Mouse (Mus musculus): ENCODE results near the gene 0610010K14Rik. TPM values are rescaled to one million over a fixed set of nuclear protein-coding genes. Genes with fewer than 3 reads are reported as not detected.

The 0610010K14Rik gene
- total and polyA plus RNA-seq, 2 experiments from 2014 or later = 47.7 to 102 TPM

DNA sequence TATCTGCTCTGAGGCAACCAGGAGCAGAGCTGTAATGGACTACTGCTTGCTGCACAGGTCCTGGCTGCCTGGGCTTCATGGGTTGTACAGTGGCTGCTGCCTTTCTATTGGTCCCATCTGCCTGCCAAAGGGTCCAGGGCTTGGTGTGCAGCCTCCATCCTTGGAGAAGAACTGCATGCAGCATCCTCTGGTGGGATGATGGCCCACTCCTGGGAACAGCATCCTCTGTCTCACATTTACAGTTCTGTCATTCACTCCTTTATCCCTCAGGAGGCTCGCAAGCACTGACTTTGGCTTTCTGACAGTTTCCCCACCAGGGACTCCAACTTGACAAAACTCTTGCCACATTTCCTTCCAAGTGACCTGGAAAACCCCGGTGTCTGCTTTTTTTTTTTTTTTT lies 30.9 kb downstream of the 0610010K14Rik start:
- Histone ChIP-seq H3K4me2 (ENCODE audit: low read depth, low read length) (no peak overlapping the region), H3K9me3 (replicated peaks; ENCODE audit: control insufficient read depth, low read length) (no peaks in the 10 kb centered on the region), H3K9ac (replicated peaks; ENCODE audit: low read depth, low read length) (no peak overlapping the region), H3K4me3 (ENCODE audit: low read depth, low read length) (no peak overlapping the region), H3K27me3 (ENCODE audit: control insufficient read depth, insufficient read depth, low read length) (peaks cover 5% of the 10 kb centered on the region; the same call in 1 of the 2 replicates), H3K4me1 (ENCODE audit: control insufficient read depth, insufficient read depth) (no peaks in the 10 kb centered on the region), H3K27ac (ENCODE audit: low read depth) (no peak overlapping the region), H3K36me3 (replicated peaks; ENCODE audit: control insufficient read depth, insufficient read depth, low read length) (no peaks in the 10 kb centered on the region)
- 60% methylated on average over 2 of the region's 2 CpGs for WGBS
- no peak for DNase-seq (ENCODE audit: low spot score)
- TF ChIP-seq CTCF (IDR thresholded peaks at IDR 0.05; ENCODE audit: low read depth) = no peak
- no peak for TF ChIP-seq EP300 (IDR thresholded peaks at IDR 0.05; ENCODE audit: low read depth)
- ATAC-seq (ENCODE audit: insufficient read depth, low read depth) = no peak

GRCm38 (mm10) chr11:70201691-70202090 lies 36.0 kb downstream of the 0610010K14Rik start:
- no peak overlapping the region for H3K9ac ChIP-seq (replicated peaks; ENCODE audit: low read depth, low read length)
- H3K9me3 ChIP-seq (replicated peaks; ENCODE audit: control insufficient read depth, low read length) = no peaks in the 10 kb centered on the region
- no peak overlapping the region for H3K27ac ChIP-seq (ENCODE audit: low read depth)
- TF ChIP-seq EP300 (IDR thresholded peaks at IDR 0.05; ENCODE audit: low read depth) (no peak), CTCF (IDR thresholded peaks at IDR 0.05; ENCODE audit: low read depth) (peak; percentile 82)
- no peak overlapping the region for H3K4me3 ChIP-seq (ENCODE audit: low read depth, low read length)
- H3K36me3 ChIP-seq (replicated peaks; ENCODE audit: control insufficient read depth, insufficient read depth, low read length) = no peaks in the 10 kb centered on the region
- ATAC-seq (ENCODE audit: insufficient read depth, low read depth) = peak; percentile 49; the same call in 1 of the 2 replicates
- DNase-seq (ENCODE audit: low spot score) = peak; percentile 75
- H3K4me2 ChIP-seq (ENCODE audit: low read depth, low read length) = no peak overlapping the region
- 34% methylated on average over 5 of the region's 5 CpGs for WGBS
- H3K4me1 ChIP-seq (ENCODE audit: control insufficient read depth, insufficient read depth) = no peaks in the 10 kb centered on the region
- H3K27me3 ChIP-seq (ENCODE audit: control insufficient read depth, insufficient read depth, low read length) = peaks cover 8% of the 10 kb centered on the region; the same call in 1 of the 2 replicates

DNA sequence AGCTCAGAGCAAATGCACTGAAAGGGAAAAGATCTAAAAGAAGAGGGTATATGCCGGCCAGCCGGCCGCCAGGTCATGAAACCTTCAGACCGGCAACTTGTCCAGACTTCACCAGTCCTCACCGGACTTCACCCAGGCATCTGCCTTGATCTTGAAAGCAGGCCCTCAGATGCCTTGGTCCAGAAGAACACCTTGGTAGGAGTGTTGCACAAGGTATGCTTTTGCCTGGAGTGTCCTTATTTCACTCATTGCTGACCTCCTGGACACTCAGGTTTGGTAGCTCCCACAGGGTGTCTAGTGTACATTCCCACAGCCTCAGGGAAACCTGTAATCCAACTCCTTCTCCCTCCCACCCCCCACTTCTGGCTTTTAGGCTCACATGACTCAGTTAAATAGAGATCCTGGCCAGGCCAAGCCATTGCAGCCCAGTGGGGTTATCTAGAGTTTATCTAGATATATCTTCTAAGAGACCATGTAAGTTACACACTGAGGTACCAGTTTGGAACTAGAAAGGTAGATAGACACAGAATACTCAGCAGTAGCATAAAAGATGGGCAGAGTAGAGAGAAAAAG lies 37.6 kb downstream of the 0610010K14Rik start:
- Histone ChIP-seq H3K4me1 (ENCODE audit: control insufficient read depth, insufficient read depth) (no peaks in the 10 kb centered on the region), H3K9ac (replicated peaks; ENCODE audit: low read depth, low read length) (no peak overlapping the region), H3K27me3 (ENCODE audit: control insufficient read depth, insufficient read depth, low read length) (peaks cover 5% of the 10 kb centered on the region; the same call in 1 of the 2 replicates), H3K36me3 (replicated peaks; ENCODE audit: control insufficient read depth, insufficient read depth, low read length) (no peaks in the 10 kb centered on the region), H3K4me3 (ENCODE audit: low read depth, low read length) (no peak overlapping the region), H3K4me2 (ENCODE audit: low read depth, low read length) (no peak overlapping the region), H3K9me3 (replicated peaks; ENCODE audit: control insufficient read depth, low read length) (no peaks in the 10 kb centered on the region), H3K27ac (ENCODE audit: low read depth) (no peak overlapping the region)
- 85% methylated on average over 5 of the region's 5 CpGs for WGBS
- DNase-seq (ENCODE audit: low spot score) (no peak), ATAC-seq (ENCODE audit: insufficient read depth, low read depth) (no peak)
- TF ChIP-seq CTCF (IDR thresholded peaks at IDR 0.05; ENCODE audit: low read depth) (no peak), EP300 (IDR thresholded peaks at IDR 0.05; ENCODE audit: low read depth) (no peak)

GRCm38 (mm10) chr11:70199107-70199506 lies 38.6 kb downstream of the 0610010K14Rik start:
- no peak overlapping the region for H3K27ac ChIP-seq (ENCODE audit: low read depth)
- no peak overlapping the region for H3K9ac ChIP-seq (replicated peaks; ENCODE audit: low read depth, low read length)
- ATAC-seq (ENCODE audit: insufficient read depth, low read depth) (no peak), DNase-seq (ENCODE audit: low spot score) (no peak)
- H3K4me2 ChIP-seq (ENCODE audit: low read depth, low read length) = no peak overlapping the region
- H3K4me1 ChIP-seq (ENCODE audit: control insufficient read depth, insufficient read depth) = no peaks in the 10 kb centered on the region
- 76% methylated on average over 8 of the region's 8 CpGs for WGBS
- H3K36me3 ChIP-seq (replicated peaks; ENCODE audit: control insufficient read depth, insufficient read depth, low read length) = no peaks in the 10 kb centered on the region
- H3K27me3 ChIP-seq (ENCODE audit: control insufficient read depth, insufficient read depth, low read length) = peaks cover 5% of the 10 kb centered on the region; the same call in 1 of the 2 replicates
- TF ChIP-seq CTCF (IDR thresholded peaks at IDR 0.05; ENCODE audit: low read depth) (no peak), EP300 (IDR thresholded peaks at IDR 0.05; ENCODE audit: low read depth) (no peak)
- no peak overlapping the region for H3K4me3 ChIP-seq (ENCODE audit: low read depth, low read length)
- no peaks in the 10 kb centered on the region for H3K9me3 ChIP-seq (replicated peaks; ENCODE audit: control insufficient read depth, low read length)

DNA sequence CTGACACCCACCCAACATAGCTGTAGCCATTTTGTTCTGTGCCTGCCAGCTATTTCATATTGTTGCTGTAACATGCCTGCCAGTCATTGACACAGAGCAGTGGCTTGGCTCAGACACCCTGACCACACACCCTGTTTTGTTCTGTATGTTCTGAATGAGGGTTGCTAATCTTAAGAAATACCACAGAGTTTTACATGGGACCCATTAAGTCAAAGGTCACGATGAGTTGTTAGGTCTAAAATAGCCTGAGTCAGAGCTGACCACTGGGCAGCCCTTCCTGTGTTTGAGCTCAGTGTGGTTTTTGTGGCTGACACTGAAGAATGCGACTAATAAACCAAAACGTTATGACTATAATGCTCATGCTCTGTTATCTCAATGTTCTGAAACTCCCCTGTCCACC lies 39.4 kb downstream of the 0610010K14Rik start:
- H3K36me3 ChIP-seq (replicated peaks; ENCODE audit: control insufficient read depth, insufficient read depth, low read length) = no peaks in the 10 kb centered on the region
- DNase-seq (ENCODE audit: low spot score) = no peak
- TF ChIP-seq CTCF (IDR thresholded peaks at IDR 0.05; ENCODE audit: low read depth) = no peak
- TF ChIP-seq EP300 (IDR thresholded peaks at IDR 0.05; ENCODE audit: low read depth) = no peak
- H3K27ac ChIP-seq (ENCODE audit: low read depth) = no peak overlapping the region
- H3K9ac ChIP-seq (replicated peaks; ENCODE audit: low read depth, low read length) = no peak overlapping the region
- no peak overlapping the region for H3K4me3 ChIP-seq (ENCODE audit: low read depth, low read length)
- H3K4me1 ChIP-seq (ENCODE audit: control insufficient read depth, insufficient read depth) = no peaks in the 10 kb centered on the region
- WGBS = 78% methylated on average over 3 of the region's 3 CpGs
- ATAC-seq (ENCODE audit: insufficient read depth, low read depth) = no peak
- H3K27me3 ChIP-seq (ENCODE audit: control insufficient read depth, insufficient read depth, low read length) = peaks cover 5% of the 10 kb centered on the region; the same call in 1 of the 2 replicates
- no peak overlapping the region for H3K4me2 ChIP-seq (ENCODE audit: low read depth, low read length)
- no peaks in the 10 kb centered on the region for H3K9me3 ChIP-seq (replicated peaks; ENCODE audit: control insufficient read depth, low read length)
